Mouse (Mus musculus): Measurements from ENCODE around the gene Clip2.

GRCm38 (mm10) chr5:134505810-134506292, 46.4 kb downstream of the Clip2 start:
- TF ChIP-seq CTCF (IDR thresholded peaks at IDR 0.05; ENCODE audit: extremely low read depth, insufficient read length, insufficient replicate concordance, low read depth, low read length) (no peak), POLR2A (IDR thresholded peaks at IDR 0.05; ENCODE audit: low read depth, low read length) (no peak)
